Mouse (Mus musculus) left cerebral cortex, postnatal 10 days (tissue): ENCODE measurements at regions not wholly inside any gene's neighbourhood (a gene's known extent, or its start where the extent isn't known, plus 50 kb on each side); places are given as distances from the start of the nearest gene placed in this dataset.

Experiments
- DNase-seq, 2 experiments: peaks; one replicate each; pipeline ENCODE4 v3.0.0; 2021 to 2022; ENCODE audit warnings: low spot score in 2 of 2, mixed read lengths in 1 of 2; ENCODE audit errors: extremely low spot score in 1 of 2
- intact Hi-C: fragments of 180-260 bp; cut with DNase I; formaldehyde crosslinking; loops from one replicate; pipeline ENCODE4 v1.15.1; 2025

- intact Hi-C loops, result no loop called here
Observed at GRCm38 (mm10) chr8:23580106-23580505, 1145.5 kb downstream of the Adam3 start.

GRCm38 (mm10) chr8:23580701-23581100, 1145.0 kb downstream of the Adam3 start:
- intact Hi-C loops, result no loop called here

More at GRCm38 (mm10) chr8:23580106-23580505, 1145.5 kb downstream of the Adam3 start:
- no peak for DNase-seq

More at GRCm38 (mm10) chr8:23580701-23581100, 1145.0 kb downstream of the Adam3 start:
- DNase-seq, result no peak
